Mouse (Mus musculus) cortical plate, adult 2 months (tissue): Measurements from ENCODE around the gene Gpr37l1. TPM values are rescaled to one million over a fixed set of nuclear protein-coding genes. Genes with fewer than 3 reads are reported as not detected.

ENCODE experiments used
- H3K27ac ChIP-seq: fragments of 200-500 bp; 2 replicates; pipeline ENCODE4 v1.5.1; 2012; ENCODE audit warnings: low read length, control low read depth, inconsistent platforms; ENCODE audit not compliant: insufficient read depth
- H3K4me1 ChIP-seq: fragments of 200-500 bp; 2 replicates; pipeline ENCODE4 v1.6.1; 2011; ENCODE audit warnings: low read length; ENCODE audit not compliant: control insufficient read depth, insufficient read depth
- H3K4me3 ChIP-seq: fragments of 200-500 bp; 2 replicates; pipeline ENCODE4 v1.5.1; 2011; ENCODE audit warnings: mild to moderate bottlenecking, low read length, control low read depth; ENCODE audit not compliant: insufficient read depth
- CTCF ChIP-seq: fragments of 200-500 bp; IDR thresholded peaks from 2 replicates; pipeline ENCODE4 v1.5.1; 2011; ENCODE audit warnings: mild to moderate bottlenecking, control low read depth, low read length; ENCODE audit not compliant: insufficient read depth; ENCODE audit errors: extremely low read depth
- POLR2A ChIP-seq: fragments of 200-500 bp; IDR thresholded peaks from 2 replicates; pipeline ENCODE4 v1.6.1; 2011; ENCODE audit warnings: mild to moderate bottlenecking, low read length, control low read depth; ENCODE audit not compliant: insufficient read depth; ENCODE audit errors: extremely low read depth
- polyA plus RNA-seq: library from polyadenylated mRNA; depleted of rRNA; stranded (reverse); fragments of >200 nt; gene quantifications from 2 replicates; pipeline ENCODE4 v1.2.3, GENCODE M21; 2012; rRNA removed

Gene Gpr37l1
- 324 and 331 TPM in 2 replicates for polyA plus RNA-seq

DNA sequence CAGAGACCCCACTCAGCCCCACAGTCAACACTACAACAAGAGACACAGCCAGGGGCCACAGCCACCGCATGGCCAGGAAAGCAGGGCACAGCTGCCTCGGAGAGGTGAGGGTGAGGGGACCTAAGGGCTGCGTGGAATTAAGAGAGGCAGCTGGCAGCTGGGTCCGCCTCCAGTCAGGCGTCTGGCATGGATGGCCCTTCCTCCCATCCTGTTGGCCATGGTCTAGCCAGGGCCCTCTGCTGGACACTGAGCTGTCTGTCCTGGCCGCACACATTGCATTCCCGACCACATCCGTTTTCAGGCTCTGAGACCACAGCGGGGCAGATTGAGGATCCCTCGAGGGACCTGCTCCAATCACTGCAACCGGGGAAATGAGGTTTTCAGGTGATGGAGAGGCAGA is at the start of gene Gpr37l1:
Gene Gpr37l1, minus strand, starts transcription at position 247 of the 400 bp plus-strand sequence.
- H3K4me3 ChIP-seq: peak within 1 kb of the TSS; percentile 40
- peak within 1 kb of the TSS; percentile 42; the same call in 1 of the 2 replicates for H3K27ac ChIP-seq
- no peaks in the 10 kb centered on the region; the same call in 1 of the 2 replicates for H3K4me1 ChIP-seq
- TF ChIP-seq CTCF (peak; percentile 40; the same call in 1 of the 2 replicates), POLR2A (peak; percentile 72)

DNA sequence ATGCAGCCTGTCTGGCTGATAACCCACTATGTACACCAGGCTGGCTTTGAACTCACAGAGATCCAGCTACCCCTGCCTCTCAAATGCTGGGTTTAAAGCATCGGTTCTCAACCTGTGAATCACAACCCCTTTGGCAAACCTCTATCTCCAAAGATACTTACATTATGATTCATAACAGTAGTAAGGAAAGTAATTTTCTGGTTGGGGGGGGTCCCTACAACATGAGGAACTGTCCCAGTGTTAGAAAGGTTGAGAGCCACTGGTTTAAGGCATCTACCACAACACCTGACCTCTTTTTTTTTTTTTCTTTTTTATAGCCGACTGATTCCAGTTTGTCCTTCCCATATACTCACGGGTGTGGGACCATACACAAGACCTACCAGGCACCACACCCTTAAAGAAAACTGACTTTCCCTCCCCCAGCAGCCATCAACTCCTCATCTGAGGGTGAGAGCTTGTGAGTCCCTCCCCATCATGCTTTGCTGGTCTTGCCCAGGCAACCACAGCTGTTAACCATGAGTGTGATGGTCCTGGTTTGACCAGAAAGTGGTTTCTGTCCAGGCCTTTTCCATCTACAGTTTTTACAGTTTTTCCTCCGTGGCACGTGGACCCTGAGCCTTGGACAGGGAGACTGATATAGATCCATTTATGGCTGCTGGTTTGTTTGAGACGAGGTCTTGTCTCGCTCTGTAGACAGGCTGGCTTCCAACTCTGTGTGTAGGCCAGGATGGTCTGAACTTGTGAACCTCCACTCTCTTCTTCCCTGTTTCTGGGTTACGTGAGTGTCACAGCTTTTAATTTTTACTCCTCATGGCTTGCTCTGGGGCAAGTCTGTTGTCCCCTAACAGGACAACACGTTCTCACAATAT is 46.5 kb upstream of the Gpr37l1 start:
- no peaks in the 10 kb centered on the region for H3K4me1 ChIP-seq
- no peak overlapping the region for H3K27ac ChIP-seq
- TF ChIP-seq POLR2A (no peak), CTCF (no peak)
- H3K4me3 ChIP-seq: no peak overlapping the region

DNA sequence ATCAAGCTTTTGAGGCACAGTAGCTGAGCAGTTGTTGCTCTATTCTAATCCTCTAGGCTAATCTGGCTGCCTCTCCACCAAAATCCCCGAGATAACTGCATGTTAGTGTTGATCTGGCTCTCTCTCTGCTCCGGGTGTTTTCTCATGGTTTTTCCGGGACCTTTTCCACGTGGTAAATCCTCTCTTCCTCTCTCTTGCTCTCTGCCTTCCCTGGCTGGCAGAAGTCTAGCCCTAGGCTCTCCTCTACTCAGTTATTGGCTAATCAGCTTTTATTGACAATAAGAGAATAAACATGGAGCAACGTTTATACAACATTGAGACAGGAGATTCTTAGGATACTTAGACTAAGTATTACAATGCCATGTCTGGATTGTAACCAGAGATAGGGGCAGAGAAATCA is 42.9 kb upstream of the Gpr37l1 start:
- H3K4me1 ChIP-seq: no peaks in the 10 kb centered on the region
- H3K4me3 ChIP-seq: no peak overlapping the region
- no peak overlapping the region for H3K27ac ChIP-seq
- TF ChIP-seq POLR2A: no peak
- TF ChIP-seq CTCF: no peak

DNA sequence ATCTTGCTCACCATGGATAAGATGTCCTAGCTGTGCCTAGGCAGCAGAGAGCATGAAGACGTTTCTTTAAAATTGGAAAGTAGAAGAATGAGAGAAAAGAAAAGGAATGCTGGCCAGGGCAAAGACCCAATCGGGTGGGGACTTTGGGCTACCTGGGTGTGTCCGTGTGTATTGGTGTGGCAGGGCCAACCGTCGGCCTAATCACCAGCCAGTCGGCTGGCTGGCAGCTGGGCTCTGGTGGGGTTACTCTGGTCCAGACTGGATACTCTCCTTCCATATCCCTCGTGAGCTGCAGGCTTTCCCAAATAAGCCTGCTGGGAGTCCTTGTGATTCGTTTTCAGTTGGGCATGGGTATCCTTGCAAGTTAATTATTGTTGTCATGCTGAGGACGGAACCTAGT is 41.2 kb upstream of the Gpr37l1 start:
- TF ChIP-seq CTCF (no peak), POLR2A (no peak)
- H3K27ac ChIP-seq: no peak overlapping the region
- H3K4me1 ChIP-seq: no peaks in the 10 kb centered on the region
- no peak overlapping the region for H3K4me3 ChIP-seq

DNA sequence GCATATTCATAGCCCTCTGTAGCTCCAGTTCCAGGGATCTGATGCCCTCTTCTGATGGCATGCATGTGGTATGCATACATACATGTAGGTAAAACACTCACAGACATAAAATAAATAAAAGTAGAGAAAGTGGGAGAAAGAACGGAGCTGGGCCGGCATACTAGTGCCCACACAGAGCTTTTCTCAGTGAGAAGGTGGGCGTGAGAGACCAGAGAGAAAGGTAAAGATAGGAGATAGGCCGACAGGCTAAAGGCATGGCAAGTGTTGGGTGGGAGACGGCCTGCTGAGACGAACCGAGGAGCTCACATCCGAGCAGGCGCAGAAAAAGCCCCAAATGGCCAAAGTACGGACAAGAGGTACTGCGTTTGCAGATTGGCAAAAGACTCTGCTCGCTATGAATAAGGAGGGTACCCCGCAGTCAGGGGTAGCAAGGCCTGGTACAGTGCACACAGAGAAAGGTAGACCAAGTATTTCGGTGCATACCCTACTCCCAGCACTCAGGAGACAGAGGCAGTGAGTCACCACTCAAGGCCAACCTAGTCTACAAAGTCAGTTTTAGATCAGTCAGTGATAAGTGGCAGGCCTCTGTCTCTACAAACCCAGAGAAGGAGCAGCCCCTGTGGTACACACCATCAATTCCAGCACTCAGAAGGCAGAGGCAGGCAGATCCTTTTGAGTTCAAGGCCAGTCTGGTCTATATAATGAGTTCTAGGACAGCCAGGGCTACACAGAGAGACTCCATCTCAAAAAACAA is 39.3 kb upstream of the Gpr37l1 start:
- no peak overlapping the region for H3K27ac ChIP-seq
- no peak for TF ChIP-seq CTCF
- no peak for TF ChIP-seq POLR2A
- no peak overlapping the region for H3K4me3 ChIP-seq
- no peaks in the 10 kb centered on the region for H3K4me1 ChIP-seq

DNA sequence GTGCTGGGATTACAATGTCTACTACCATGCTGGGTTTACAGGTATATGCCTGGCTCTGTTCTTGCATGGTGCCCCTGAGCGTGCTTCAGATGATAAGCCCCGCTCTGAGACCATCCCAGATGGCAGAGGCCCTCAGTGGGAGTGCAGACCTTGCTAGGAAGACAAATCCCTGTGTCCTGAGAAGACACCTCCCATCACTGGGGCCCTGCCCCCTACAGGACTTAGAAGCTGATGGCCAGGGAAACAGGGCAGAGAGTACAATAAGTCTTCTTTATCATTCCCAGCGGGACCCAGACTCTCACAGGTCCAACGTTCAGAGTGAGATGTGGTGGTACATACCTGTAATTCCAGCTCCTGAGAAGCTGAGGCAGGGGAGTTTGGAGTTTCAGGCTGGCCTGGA is 37.8 kb upstream of the Gpr37l1 start:
- H3K4me1 ChIP-seq: no peaks in the 10 kb centered on the region
- H3K4me3 ChIP-seq: no peak overlapping the region
- H3K27ac ChIP-seq: no peak overlapping the region
- TF ChIP-seq CTCF: no peak
- TF ChIP-seq POLR2A: no peak

DNA sequence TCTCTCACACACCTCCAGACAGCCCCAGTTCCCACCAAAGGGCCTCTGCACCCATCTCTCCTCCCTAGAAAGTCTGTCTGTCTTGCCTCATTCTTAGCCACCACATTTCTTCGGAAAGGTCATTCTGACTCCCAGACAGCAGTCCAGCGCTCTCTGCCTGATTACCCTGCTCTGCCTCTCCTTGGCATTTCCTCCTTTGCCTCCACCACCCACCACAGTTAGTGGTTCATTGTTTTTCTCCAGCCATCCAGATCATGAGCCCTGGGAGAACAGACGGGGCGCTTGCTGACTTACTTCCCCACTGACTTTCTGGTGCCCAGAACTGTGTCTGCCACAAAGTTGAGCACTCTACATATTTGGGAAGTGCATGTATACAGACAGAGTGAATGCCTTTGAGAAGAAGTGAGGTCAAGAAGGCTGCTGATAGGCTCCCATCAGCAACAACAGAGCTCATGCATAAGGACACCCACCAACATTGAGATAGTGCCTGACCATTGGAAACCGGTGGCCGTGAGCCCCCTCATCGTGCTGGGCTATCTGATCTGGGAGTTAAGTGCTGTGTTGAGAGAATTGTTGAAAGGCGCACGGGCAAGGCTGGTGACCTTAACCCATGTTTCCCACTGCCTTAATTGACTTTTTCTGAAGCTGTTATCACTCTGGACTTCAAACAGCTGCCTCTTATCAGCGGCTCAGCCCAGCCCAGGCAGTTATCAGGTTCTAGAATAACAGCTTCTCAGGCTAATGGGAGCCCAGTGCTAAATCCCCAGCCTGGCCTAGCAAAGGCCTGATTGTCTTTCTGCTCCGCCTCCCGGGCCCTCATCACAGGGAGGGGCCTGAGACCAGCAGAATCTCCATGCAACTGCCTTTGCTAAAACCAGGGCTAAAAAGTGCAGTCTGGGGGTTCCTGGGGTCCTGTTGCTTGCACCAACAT is 37.0 kb upstream of the Gpr37l1 start:
- Histone ChIP-seq H3K4me3 (no peak overlapping the region), H3K27ac (no peak overlapping the region), H3K4me1 (no peaks in the 10 kb centered on the region)
- TF ChIP-seq POLR2A: no peak
- TF ChIP-seq CTCF: no peak

DNA sequence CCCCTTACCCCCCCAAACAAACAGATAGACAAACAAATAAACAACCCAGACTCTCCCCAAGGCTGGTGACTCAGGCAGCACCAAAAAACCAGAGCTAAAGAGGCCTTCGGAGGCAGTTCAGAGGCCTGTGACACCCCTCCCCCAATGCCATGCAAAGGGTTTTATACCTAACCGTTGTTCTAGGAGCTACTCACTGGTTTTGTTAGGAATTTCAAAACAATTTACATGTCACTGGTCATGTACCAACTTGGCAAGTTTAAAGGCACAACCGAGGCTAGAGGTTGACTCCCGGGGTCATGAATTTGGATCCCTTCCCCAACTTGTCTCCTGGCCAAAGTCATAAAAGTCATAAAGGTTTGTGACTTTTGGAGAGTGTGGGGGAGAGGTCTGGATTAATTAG is 32.9 kb upstream of the Gpr37l1 start:
- H3K27ac ChIP-seq: no peak overlapping the region
- no peaks in the 10 kb centered on the region for H3K4me1 ChIP-seq
- TF ChIP-seq POLR2A (no peak), CTCF (no peak)
- no peak overlapping the region for H3K4me3 ChIP-seq

DNA sequence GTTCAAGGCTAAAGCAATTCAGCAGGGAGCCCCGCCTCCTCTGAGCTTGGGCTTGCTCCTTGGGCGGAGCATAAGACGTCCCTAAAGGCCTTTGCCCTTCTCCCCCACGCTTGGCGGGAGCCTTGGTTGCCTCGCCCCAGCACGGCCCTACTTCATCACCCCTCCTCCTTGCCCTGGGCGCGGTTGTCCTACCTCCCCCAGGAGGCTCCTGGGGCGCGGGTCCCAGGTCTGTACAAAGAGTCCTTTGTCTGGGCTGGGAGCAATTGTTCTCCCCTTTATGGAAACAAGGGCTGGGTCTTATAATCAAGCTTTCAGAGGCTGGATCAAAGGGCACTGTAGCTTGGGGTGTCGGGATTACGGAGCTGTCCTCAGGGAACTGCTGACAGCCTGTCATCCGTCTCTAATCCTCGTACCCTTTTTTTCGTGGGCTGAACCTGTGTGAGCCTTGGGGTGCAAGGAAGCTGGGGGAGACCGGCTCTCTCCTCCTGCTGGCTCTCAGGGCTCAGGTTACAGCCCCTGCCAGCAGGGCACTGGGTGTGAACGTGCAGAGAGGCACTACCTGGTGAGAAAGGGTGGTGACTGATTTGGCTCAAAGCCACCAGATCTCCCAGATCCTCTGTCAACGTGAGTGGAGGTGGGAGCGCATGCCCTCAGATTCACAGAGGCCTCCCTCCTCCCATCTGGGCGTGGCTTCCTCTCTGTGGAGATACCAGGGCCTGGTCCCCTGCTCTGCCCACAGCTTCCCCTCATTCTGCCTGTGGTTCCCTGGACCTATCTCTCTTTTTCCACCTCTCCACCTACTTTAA is 31.7 kb upstream of the Gpr37l1 start:
- no peak for TF ChIP-seq CTCF
- no peak for TF ChIP-seq POLR2A
- Histone ChIP-seq H3K4me3 (no peak overlapping the region), H3K4me1 (no peaks in the 10 kb centered on the region), H3K27ac (peak overlapping the region; percentile 57; the same call in 1 of the 2 replicates)
